Mouse (Mus musculus) heart, postnatal 10 days (tissue): ENCODE data around the gene Rpia. TPM values are rescaled to one million over a fixed set of nuclear protein-coding genes. Genes with fewer than 3 reads are reported as not detected.

ENCODE experiments used
- total RNA-seq, 2 experiments: library from RNA; stranded (reverse); gene quantifications; 2 replicates each; pipeline ENCODE4 v1.2.3; 2021

Gene Rpia
- total RNA-seq, 2 experiments from 2014 or later, result 7.4 to 11.1 TPM

Other genes with a start within 250 kb of the Rpia start
- 10 to 100 TPM; 12.6 to 13.4 TPM for gene Eif2ak3, start 52.3 kb upstream of the Rpia start, total RNA-seq
- not detected for gene Tex37, start 126.7 kb upstream of the Rpia start, total RNA-seq
- gene Foxi3, start 164.3 kb upstream of the Rpia start, total RNA-seq, result not detected